ENCODE assay signal across 7 mouse cellular contexts in genomic region chr7:75575120-75575649, GRCm38 (mm10).
A peak's percentile ranks its signal among the peaks of the same experiment; 100 is the strongest.
DNase-seq lines count a peak whose midpoint lies in the region; ATAC-seq and TF ChIP-seq lines count a peak whose summit lies in the region.

No protein-coding gene starts in this region.

- H3K4me2 ChIP-seq in myocyte (ENCODE audit: low read depth) = peak overlapping the region; percentile 81

- TF ChIP-seq POLR2A in myocyte (IDR thresholded peaks at IDR 0.05; ENCODE audit: insufficient read length, low read depth) = no peak

- H3K27me3 ChIP-seq in myocyte (ENCODE audit: control insufficient read depth, insufficient read depth, insufficient read length) = no peaks in the 10 kb centered on the region

- H3ac ChIP-seq in myocyte (ENCODE audit: control insufficient read depth, insufficient read length) = no peak overlapping the region

- peak; percentile 40 for DNase-seq in 416B (ENCODE audit: low read depth)
- DNase-seq in CD4-positive helper T cell, adult 2 months (ENCODE audit: low read depth, low spot score) = peak; percentile 86
- DNase-seq in kidney, adult 9 months = peak; percentile 59
- DNase-seq in cerebellum, adult 11-12 months = no peak
- no peak for DNase-seq in cerebellum, postnatal 36 days

- H3K79me2 ChIP-seq in myocyte (ENCODE audit: control insufficient read depth, insufficient read depth) = peaks cover 47% of the 10 kb centered on the region

- peaks cover 4% of the 10 kb centered on the region for H3K36me3 ChIP-seq in myocyte (ENCODE audit: control insufficient read depth, insufficient read depth)

- ATAC-seq in granulocyte monocyte progenitor cell, adult 5-6 weeks (replicated peaks; ENCODE audit: poor library complexity, severe bottlenecking) = peak; percentile 60

- H3K4me3 ChIP-seq in myocyte = no peak overlapping the region

TF ChIP-seq in myocyte, 11 proteins besides CTCF, POLR2A, EP300 and RAD21:
- TF ChIP-seq REST (IDR thresholded peaks at IDR 0.05; ENCODE audit: insufficient read depth, insufficient read length) = no peak
- TF ChIP-seq USF1 (IDR thresholded peaks at IDR 0.05; ENCODE audit: low read depth) = no peak
- no peak for TF ChIP-seq MAX (IDR thresholded peaks at IDR 0.05; ENCODE audit: low read depth)
- TF ChIP-seq MYOG (IDR thresholded peaks at IDR 0.05; ENCODE audit: control insufficient read depth in 1 of 3, insufficient read depth in 1 of 3, insufficient read length in 2 of 3, low read depth in 2 of 3) = no peak
- TF ChIP-seq SRF (IDR thresholded peaks at IDR 0.05; ENCODE audit: control insufficient read depth, insufficient read length, low read depth) = no peak
- no peak for TF ChIP-seq CEBPB (IDR thresholded peaks at IDR 0.05; ENCODE audit: insufficient read depth, poor library complexity, severe bottlenecking)
- no peak for TF ChIP-seq POLR2AphosphoS2 (IDR thresholded peaks at IDR 0.05; ENCODE audit: insufficient read length, low read depth)
- TF ChIP-seq TCF12 (IDR thresholded peaks at IDR 0.05; ENCODE audit: insufficient read depth, poor library complexity, severe bottlenecking) = no peak
- no peak for TF ChIP-seq MYOD1 (IDR thresholded peaks at IDR 0.05; ENCODE audit: control insufficient read depth in 1 of 3, insufficient read length in 2 of 3, low read depth in 2 of 3)
- no peak for TF ChIP-seq E2F4 (IDR thresholded peaks at IDR 0.05; ENCODE audit: insufficient read depth)
- TF ChIP-seq TCF3 (IDR thresholded peaks at IDR 0.05; ENCODE audit: insufficient read length, low read depth) = no peak

Comparison
In these comparisons a context has a peak if more than half of its experiments do, and no peak if none do; other contexts are left out.
1. DNase-seq: peak in 416B (single experiment), CD4-positive helper T cell, adult 2 months (single experiment) and kidney, adult 9 months (single experiment); none in cerebellum, adult 11-12 months (single experiment) and cerebellum, postnatal 36 days (0 of 2).